Mouse (Mus musculus): ENCODE data around the gene Med13l. TPM values are rescaled to one million over a fixed set of nuclear protein-coding genes. Genes with fewer than 3 reads are reported as not detected.

Med13l gene
- total RNA-seq, 2 experiments from 2014 or later, result 108 to 109 TPM

GRCm38 (mm10) chr5:118722456-118722855 is 162.0 kb downstream of the Med13l start:
- DNase-seq (ENCODE audit: low spot score in 2 of 2), result no peak

DNA sequence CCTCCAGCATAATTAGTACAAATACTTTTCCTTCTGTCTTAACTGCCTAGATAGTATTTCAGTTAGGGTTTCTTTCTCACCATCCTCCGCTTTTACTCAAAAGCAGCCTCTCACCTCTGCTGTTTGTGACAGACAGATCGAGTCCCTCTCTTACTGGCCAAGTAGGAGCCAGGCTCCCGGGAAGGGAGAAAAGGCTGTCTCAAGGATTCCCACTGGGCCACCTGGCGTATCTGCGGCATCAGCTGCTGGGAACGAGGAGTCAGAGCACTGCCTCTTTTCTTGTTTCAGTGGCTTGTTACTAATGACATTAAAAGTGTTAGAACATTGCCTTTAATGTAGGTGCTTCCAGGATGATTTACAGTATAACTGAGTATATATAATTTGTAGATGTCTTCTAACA is 164.9 kb downstream of the Med13l start:
- no peak for DNase-seq (ENCODE audit: low spot score in 2 of 2)

DNA sequence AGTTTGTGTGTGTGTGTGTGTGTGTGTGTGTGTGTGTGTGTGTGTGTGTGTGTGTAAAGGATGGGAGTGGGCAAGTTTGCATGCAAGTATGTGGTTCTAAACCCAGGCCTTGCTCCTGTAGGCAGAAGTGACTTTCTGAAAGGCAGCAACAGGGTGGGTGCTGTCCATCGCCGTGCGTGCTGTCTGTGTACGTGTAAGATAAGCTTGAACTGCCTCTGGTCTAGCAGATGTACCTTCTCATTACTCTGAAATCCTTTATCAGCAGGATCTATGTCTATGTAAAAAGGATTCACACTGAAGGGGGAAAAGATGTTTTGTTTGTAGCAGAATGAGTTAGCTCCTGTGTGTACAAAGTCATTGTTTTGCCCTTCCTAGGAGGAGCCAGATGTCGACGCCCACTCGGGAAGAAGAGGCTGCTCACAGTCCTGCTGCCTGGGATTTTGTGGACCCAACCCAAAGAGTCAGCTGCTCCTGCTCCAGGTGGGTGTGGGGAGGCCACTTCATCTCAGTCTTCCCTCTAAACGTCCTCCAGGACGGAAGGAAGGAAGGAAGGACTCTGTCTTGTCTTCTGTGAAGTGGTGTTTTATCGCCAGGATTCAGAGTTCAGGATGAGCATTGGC is 165.5 kb downstream of the Med13l start:
- DNase-seq (ENCODE audit: low spot score in 2 of 2), result peak in 1 of 2 experiments; percentile 38

DNA sequence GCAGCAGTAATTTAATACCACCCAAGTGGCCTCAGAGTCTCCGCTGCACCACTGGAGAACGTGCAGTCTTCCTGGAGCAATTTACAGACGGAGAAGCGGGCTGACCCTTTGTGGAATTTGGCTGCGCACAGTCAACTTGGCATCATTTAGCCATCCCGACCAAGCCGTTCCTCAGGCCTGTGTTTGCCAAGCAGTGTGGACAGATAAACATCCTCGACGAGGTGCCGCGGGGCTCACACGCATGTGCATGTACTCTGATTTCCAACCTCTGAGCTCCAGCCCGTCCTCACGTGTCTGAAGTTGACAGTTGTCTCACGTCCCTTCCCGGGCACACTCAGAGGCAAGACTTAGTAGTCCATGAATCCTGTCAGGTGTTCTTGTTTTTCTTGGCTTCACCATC is 166.9 kb downstream of the Med13l start:
- DNase-seq (ENCODE audit: low spot score in 2 of 2), result no peak

GRCm38 (mm10) chr5:118732221-118732620 is 171.7 kb downstream of the Med13l start:
- DNase-seq (ENCODE audit: low spot score in 2 of 2), result no peak

DNA sequence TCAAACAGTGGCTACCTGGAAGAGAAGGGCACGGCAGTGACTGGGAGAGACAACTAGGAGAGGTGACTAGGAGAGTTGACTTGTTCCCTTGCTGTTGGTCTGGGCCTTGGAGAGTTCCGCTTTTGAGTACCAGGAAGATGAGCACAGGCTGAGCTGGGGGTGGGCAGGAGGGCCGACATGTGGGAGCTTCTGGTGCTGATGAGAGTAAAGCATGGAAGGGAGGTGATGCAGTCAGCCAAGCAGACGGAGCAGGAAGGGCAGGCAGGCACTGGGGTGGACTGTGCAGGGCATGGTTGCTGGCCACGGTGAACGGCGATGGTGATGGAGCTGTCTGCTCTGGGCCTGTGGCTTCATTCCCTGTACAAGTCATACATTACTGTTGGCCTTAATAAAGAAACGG is 172.2 kb downstream of the Med13l start:
- DNase-seq (ENCODE audit: low spot score in 2 of 2), result no peak

DNA sequence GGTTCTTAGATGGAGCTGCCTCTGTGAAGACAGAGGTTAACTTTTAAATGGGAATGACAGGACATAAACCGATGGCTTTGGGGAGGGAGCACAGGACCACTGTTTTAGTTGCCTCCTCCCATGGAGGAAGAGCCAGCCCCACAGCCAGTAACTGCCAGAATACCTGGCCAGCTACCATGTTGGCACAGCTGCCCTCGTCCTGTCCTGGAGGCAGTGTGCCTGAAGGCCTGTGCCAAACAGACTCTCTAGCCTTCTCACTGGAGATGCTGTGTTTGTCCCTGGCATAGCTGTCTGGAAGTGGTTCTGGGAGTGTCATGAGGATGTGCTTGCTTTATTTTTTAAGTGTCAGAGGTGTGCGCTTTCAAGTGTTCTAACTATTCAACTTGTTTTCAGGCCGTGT is 173.1 kb downstream of the Med13l start:
- DNase-seq (ENCODE audit: low spot score in 2 of 2), result no peak

- DNase-seq (ENCODE audit: low spot score in 2 of 2), result no peak
These were observed 174.0 kb downstream of the Med13l start for GRCm38 (mm10) chr5:118734455-118734854.

DNA sequence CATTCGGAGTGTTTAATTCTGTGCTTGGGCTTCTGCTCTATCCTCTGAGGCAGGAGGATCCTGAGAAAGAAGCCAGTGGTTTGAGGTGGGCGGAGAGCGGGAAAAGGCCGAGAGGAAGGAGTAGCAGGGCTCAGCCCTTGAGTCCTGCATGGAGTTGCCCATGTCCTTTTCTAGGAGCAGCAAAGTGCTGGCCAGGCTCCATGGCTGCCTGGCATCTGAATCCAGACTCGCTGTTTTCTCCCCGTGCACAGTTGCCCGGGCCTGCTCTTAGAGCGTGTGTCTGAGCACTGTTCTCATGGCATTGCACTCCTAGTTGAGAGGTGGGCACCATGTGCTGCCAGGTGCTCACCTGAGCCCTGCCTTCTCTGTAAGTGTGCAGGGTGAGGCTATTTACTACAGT is 175.3 kb downstream of the Med13l start:
- DNase-seq (ENCODE audit: low spot score in 2 of 2), result no peak

DNA sequence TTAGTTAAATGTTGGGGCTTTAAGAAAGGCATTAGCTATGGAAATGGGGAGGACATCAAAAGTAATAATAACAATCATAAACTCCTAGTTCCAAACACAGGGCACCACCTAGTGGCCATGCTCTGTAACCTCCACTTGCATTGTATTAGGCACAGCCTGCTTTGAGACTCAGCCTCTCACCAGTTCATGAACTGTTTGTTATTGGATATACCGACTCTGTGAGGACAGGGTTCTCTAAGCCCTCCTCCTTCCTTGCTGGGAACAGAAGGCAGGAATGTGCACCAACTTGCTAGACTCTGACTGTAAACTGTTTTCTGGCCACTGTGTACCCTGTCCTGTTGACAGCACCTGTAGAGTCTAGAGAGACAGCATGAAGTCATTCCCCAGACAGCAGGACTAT is 177.1 kb downstream of the Med13l start:
- peak in 1 of 2 experiments; percentile 63 for DNase-seq (ENCODE audit: low spot score in 2 of 2)

DNA sequence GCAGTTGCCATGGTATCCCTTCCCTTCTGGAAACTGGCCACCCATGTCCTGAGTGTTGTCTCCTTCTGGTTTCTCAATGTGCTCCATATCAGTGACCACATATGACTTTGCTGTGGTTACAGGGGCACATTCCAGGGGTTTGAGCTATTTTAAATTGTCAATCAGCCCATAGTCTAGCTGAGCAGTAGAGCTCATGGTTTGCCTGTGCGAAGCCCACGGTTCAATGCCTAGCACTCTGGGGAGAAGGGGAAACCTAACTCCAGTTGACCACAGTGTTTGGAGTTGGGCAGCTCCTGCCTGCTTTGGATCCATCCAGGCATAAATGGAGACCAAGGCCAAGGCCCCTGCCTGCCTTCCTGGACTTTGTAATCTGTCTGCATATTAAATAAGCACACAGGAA is 182.6 kb downstream of the Med13l start:
- no peak for DNase-seq (ENCODE audit: low spot score in 2 of 2)

- DNase-seq (ENCODE audit: low spot score in 2 of 2), result no peak
These were observed 186.5 kb downstream of the Med13l start for GRCm38 (mm10) chr5:118747026-118747425.

GRCm38 (mm10) chr5:118751446-118752179 is 191.1 kb downstream of the Med13l start:
- DNase-seq (ENCODE audit: low spot score in 2 of 2), result no peak

- no peak for DNase-seq (ENCODE audit: low spot score in 2 of 2)
These were observed 192.4 kb downstream of the Med13l start for GRCm38 (mm10) chr5:118752868-118753267.

DNA sequence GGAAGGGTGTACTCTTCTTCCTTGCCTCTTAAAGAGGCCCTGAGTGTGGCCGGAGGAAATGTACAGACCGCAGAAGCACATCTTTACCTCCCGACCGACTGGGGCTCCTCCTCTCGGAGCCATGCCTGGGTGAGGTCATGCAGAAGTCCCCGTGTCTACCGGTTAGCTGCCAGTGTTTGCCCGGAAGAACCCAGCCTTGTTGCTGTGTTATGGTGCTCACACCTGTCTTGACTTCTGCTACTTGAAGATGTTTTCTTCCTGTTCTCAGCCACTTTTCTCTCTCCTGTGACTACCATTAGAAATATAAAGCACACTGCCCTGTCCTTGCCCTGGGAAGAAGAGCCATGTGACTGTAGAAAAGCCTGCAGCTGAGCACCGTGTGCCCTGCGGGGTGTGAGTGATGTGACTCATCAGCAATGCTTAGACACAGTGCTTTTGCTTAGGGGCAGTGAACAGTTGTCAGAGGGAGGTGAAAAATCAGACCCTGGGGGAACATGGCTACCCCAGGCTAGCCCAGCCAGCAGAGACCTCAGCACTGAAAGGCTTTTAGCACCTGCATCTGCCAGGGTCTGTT is 193.1 kb downstream of the Med13l start:
- DNase-seq (ENCODE audit: low spot score in 2 of 2), result no peak

DNA sequence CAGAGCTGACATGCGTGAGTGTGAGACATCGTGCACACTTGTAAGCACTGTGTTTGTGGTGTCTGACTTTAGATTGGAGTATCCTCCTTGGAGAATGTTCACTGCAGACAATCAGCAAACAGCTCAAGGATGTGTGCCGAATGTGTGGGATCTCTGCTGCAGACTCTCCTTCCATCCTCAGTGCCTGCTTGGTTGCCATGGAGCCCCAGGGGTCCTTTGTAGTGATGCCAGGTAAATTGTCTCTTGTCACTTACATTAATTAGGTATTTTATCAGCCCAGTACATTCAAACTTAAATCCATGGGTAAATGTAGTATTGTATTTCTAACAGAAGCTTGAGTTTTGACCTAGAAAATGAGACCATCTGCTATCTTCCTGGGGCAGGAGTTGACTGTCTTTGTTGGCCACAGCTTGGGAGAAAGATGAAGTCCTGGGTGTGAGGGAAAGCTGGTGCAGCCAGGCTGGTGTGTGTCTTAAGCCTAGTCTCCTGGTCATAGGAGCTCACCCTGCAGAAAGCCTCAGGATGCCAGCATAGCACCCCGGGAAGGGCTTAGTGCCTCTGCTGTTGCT is 193.8 kb downstream of the Med13l start:
- DNase-seq (ENCODE audit: low spot score in 2 of 2), result no peak

- DNase-seq (ENCODE audit: low spot score in 2 of 2), result no peak
These were observed 195.6 kb downstream of the Med13l start for GRCm38 (mm10) chr5:118756078-118756477.

GRCm38 (mm10) chr5:118757396-118758301 is 197.2 kb downstream of the Med13l start:
- no peak for DNase-seq (ENCODE audit: low spot score in 2 of 2)

DNA sequence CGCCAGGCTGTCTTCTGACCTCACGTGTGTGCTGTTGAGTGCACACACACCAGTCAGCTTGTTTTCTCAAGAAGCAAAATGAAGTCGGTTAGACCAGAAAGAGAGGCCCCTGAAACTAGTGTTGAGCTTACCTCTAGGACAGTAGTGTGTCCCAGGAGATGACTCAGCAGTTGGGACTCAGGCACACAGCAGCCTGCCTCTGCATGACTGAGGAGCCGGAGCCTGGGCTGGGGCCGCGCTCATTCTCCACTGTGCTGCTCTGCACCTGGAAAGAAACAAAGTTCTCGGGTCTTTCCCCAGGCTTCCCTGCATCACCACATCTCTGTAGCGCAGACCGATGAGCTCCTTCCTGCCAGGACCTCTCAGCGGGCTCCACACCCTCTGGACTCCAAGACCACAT is 200.5 kb downstream of the Med13l start:
- no peak for DNase-seq (ENCODE audit: low spot score in 2 of 2)

- DNase-seq (ENCODE audit: low spot score in 2 of 2), result peak; percentile 40 to 59
These were observed 202.2 kb downstream of the Med13l start for GRCm38 (mm10) chr5:118762499-118763185.

- peak; percentile 54 to 66 for DNase-seq (ENCODE audit: low spot score in 2 of 2)
These were observed 202.9 kb downstream of the Med13l start for GRCm38 (mm10) chr5:118763353-118763752.

All from left cerebral cortex, adult 18-20 months (tissue).